Mouse (Mus musculus): ENCODE measurements around the gene Guca2a.

The Guca2a gene

GRCm38 (mm10) chr4:119667454-119667853 lies 29.9 kb downstream of the Guca2a start:
- TF ChIP-seq GATA4 (IDR thresholded peaks at IDR 0.05; ENCODE audit: insufficient replicate concordance, low read length), result no peak

GRCm38 (mm10) chr4:119668185-119668584 lies 30.7 kb downstream of the Guca2a start:
- TF ChIP-seq GATA4 (IDR thresholded peaks at IDR 0.05; ENCODE audit: insufficient replicate concordance, low read length), result no peak

- TF ChIP-seq GATA4 (IDR thresholded peaks at IDR 0.05; ENCODE audit: insufficient replicate concordance, low read length), result no peak
Observed at GRCm38 (mm10) chr4:119668596-119668995, 31.1 kb downstream of the Guca2a start.

- TF ChIP-seq GATA4 (IDR thresholded peaks at IDR 0.05; ENCODE audit: insufficient replicate concordance, low read length), result no peak
Observed at GRCm38 (mm10) chr4:119669356-119670209, 32.1 kb downstream of the Guca2a start.

- no peak for TF ChIP-seq GATA4 (IDR thresholded peaks at IDR 0.05; ENCODE audit: insufficient replicate concordance, low read length)
Observed at GRCm38 (mm10) chr4:119670210-119670555, 32.7 kb downstream of the Guca2a start.

GRCm38 (mm10) chr4:119670736-119671135 lies 33.2 kb downstream of the Guca2a start:
- no peak for TF ChIP-seq GATA4 (IDR thresholded peaks at IDR 0.05; ENCODE audit: insufficient replicate concordance, low read length)

GRCm38 (mm10) chr4:119671164-119671563 lies 33.7 kb downstream of the Guca2a start:
- TF ChIP-seq GATA4 (IDR thresholded peaks at IDR 0.05; ENCODE audit: insufficient replicate concordance, low read length), result no peak

- TF ChIP-seq GATA4 (IDR thresholded peaks at IDR 0.05; ENCODE audit: insufficient replicate concordance, low read length), result no peak
Observed at GRCm38 (mm10) chr4:119672685-119673084, 35.2 kb downstream of the Guca2a start.

- no peak for TF ChIP-seq GATA4 (IDR thresholded peaks at IDR 0.05; ENCODE audit: insufficient replicate concordance, low read length)
Observed at GRCm38 (mm10) chr4:119682596-119682995, 45.1 kb downstream of the Guca2a start.

- TF ChIP-seq GATA4 (IDR thresholded peaks at IDR 0.05; ENCODE audit: insufficient replicate concordance, low read length), result no peak
Observed at GRCm38 (mm10) chr4:119685746-119686145, 48.2 kb downstream of the Guca2a start.

All from liver, adult (tissue).